Mouse (Mus musculus): ENCODE measurements around the gene Josd1.

Gene Josd1

GRCm38 (mm10) chr15:79687646-79688267, at the start of gene Josd1:
TSS of gene Josd1 (minus strand) at chr15:79687919.
- DNase-seq (ENCODE audit: extremely low read depth, insufficient read length, low spot score), result peak; percentile 99

- DNase-seq (ENCODE audit: extremely low read depth, insufficient read length, low spot score), result no peak
Observed at GRCm38 (mm10) chr15:79734311-79734710, 46.6 kb upstream of the Josd1 start.

GRCm38 (mm10) chr15:79733640-79734039, 45.9 kb upstream of the Josd1 start:
- no peak for DNase-seq (ENCODE audit: extremely low read depth, insufficient read length, low spot score)

- DNase-seq (ENCODE audit: extremely low read depth, insufficient read length, low spot score), result no peak
Observed at GRCm38 (mm10) chr15:79733192-79733591, 45.5 kb upstream of the Josd1 start.

GRCm38 (mm10) chr15:79731554-79731953, 43.8 kb upstream of the Josd1 start:
- no peak for DNase-seq (ENCODE audit: extremely low read depth, insufficient read length, low spot score)

- no peak for DNase-seq (ENCODE audit: extremely low read depth, insufficient read length, low spot score)
Observed at GRCm38 (mm10) chr15:79728731-79729388, 41.1 kb upstream of the Josd1 start.

- no peak for DNase-seq (ENCODE audit: extremely low read depth, insufficient read length, low spot score)
Observed at GRCm38 (mm10) chr15:79728311-79728710, 40.6 kb upstream of the Josd1 start.

GRCm38 (mm10) chr15:79727840-79728239, 40.1 kb upstream of the Josd1 start:
- no peak for DNase-seq (ENCODE audit: extremely low read depth, insufficient read length, low spot score)

GRCm38 (mm10) chr15:79725190-79725789, 37.6 kb upstream of the Josd1 start:
- no peak for DNase-seq (ENCODE audit: extremely low read depth, insufficient read length, low spot score)

GRCm38 (mm10) chr15:79723439-79723838, 35.7 kb upstream of the Josd1 start:
- DNase-seq (ENCODE audit: extremely low read depth, insufficient read length, low spot score), result no peak

GRCm38 (mm10) chr15:79720796-79721195, 33.1 kb upstream of the Josd1 start:
- DNase-seq (ENCODE audit: extremely low read depth, insufficient read length, low spot score), result no peak

- DNase-seq (ENCODE audit: extremely low read depth, insufficient read length, low spot score), result no peak
Observed at GRCm38 (mm10) chr15:79720267-79720666, 32.5 kb upstream of the Josd1 start.

GRCm38 (mm10) chr15:79716710-79717109, 29.0 kb upstream of the Josd1 start:
- DNase-seq (ENCODE audit: extremely low read depth, insufficient read length, low spot score), result no peak

GRCm38 (mm10) chr15:79715646-79716045, 27.9 kb upstream of the Josd1 start:
- DNase-seq (ENCODE audit: extremely low read depth, insufficient read length, low spot score), result no peak

- no peak for DNase-seq (ENCODE audit: extremely low read depth, insufficient read length, low spot score)
Observed at GRCm38 (mm10) chr15:79708229-79708822, 20.6 kb upstream of the Josd1 start.

GRCm38 (mm10) chr15:79706603-79707214, 19.0 kb upstream of the Josd1 start:
- no peak for DNase-seq (ENCODE audit: extremely low read depth, insufficient read length, low spot score)

- DNase-seq (ENCODE audit: extremely low read depth, insufficient read length, low spot score), result no peak
Observed at GRCm38 (mm10) chr15:79697558-79698187, 10.0 kb upstream of the Josd1 start.

GRCm38 (mm10) chr15:79697011-79697410, 9.3 kb upstream of the Josd1 start:
- DNase-seq (ENCODE audit: extremely low read depth, insufficient read length, low spot score), result no peak

GRCm38 (mm10) chr15:79696508-79696907, 8.8 kb upstream of the Josd1 start:
- no peak for DNase-seq (ENCODE audit: extremely low read depth, insufficient read length, low spot score)

GRCm38 (mm10) chr15:79695516-79695915, 7.8 kb upstream of the Josd1 start:
- DNase-seq (ENCODE audit: extremely low read depth, insufficient read length, low spot score), result no peak

GRCm38 (mm10) chr15:79694512-79694911, 6.8 kb upstream of the Josd1 start:
- no peak for DNase-seq (ENCODE audit: extremely low read depth, insufficient read length, low spot score)
